Mouse (Mus musculus): Measurements from ENCODE around the gene Pmf1. TPM values are rescaled to one million over a fixed set of nuclear protein-coding genes. Genes with fewer than 3 reads are reported as not detected.

The Pmf1 gene
- 10 to 100 TPM; 15.5 to 18.5 (median 16.7) TPM for total RNA-seq (2022)

- DNase-seq (ENCODE audit: low spot score in 2 of 2), result peak; percentile 85 to 87
Measured at GRCm38 (mm10) chr3:88409741-88410644, at the start of gene Pmf1. Pmf1 (minus strand) TSS chr3:88410331.

- no peak for DNase-seq (ENCODE audit: low spot score in 2 of 2)
Measured at GRCm38 (mm10) chr3:88458778-88459219, 48.7 kb upstream of the Pmf1 start.

- DNase-seq (ENCODE audit: low spot score in 2 of 2), result no peak
Measured at GRCm38 (mm10) chr3:88456746-88457532, 46.8 kb upstream of the Pmf1 start.

- DNase-seq (ENCODE audit: low spot score in 2 of 2), result no peak
Measured at GRCm38 (mm10) chr3:88456313-88456712, 46.2 kb upstream of the Pmf1 start.

- no peak for DNase-seq (ENCODE audit: low spot score in 2 of 2)
Measured at GRCm38 (mm10) chr3:88455588-88456264, 45.6 kb upstream of the Pmf1 start.

- DNase-seq (ENCODE audit: low spot score in 2 of 2), result no peak
Measured at GRCm38 (mm10) chr3:88454762-88455587, 44.8 kb upstream of the Pmf1 start.

GRCm38 (mm10) chr3:88453986-88454385 lies 43.9 kb upstream of the Pmf1 start:
- no peak for DNase-seq (ENCODE audit: low spot score in 2 of 2)

GRCm38 (mm10) chr3:88453369-88453768 lies 43.2 kb upstream of the Pmf1 start:
- no peak for DNase-seq (ENCODE audit: low spot score in 2 of 2)

- DNase-seq (ENCODE audit: low spot score in 2 of 2), result no peak
Measured at GRCm38 (mm10) chr3:88452716-88453115, 42.6 kb upstream of the Pmf1 start.

GRCm38 (mm10) chr3:88452246-88452645 lies 42.1 kb upstream of the Pmf1 start:
- no peak for DNase-seq (ENCODE audit: low spot score in 2 of 2)

- no peak for DNase-seq (ENCODE audit: low spot score in 2 of 2)
Measured at GRCm38 (mm10) chr3:88450379-88451131, 40.4 kb upstream of the Pmf1 start.

- no peak for DNase-seq (ENCODE audit: low spot score in 2 of 2)
Measured at GRCm38 (mm10) chr3:88449395-88450023, 39.4 kb upstream of the Pmf1 start.

- DNase-seq (ENCODE audit: low spot score in 2 of 2), result no peak
Measured at GRCm38 (mm10) chr3:88448443-88448842, 38.3 kb upstream of the Pmf1 start.

GRCm38 (mm10) chr3:88447676-88448183 lies 37.6 kb upstream of the Pmf1 start:
- no peak for DNase-seq (ENCODE audit: low spot score in 2 of 2)

- no peak for DNase-seq (ENCODE audit: low spot score in 2 of 2)
Measured at GRCm38 (mm10) chr3:88446471-88447123, 36.5 kb upstream of the Pmf1 start.

- DNase-seq (ENCODE audit: low spot score in 2 of 2), result no peak
Measured at GRCm38 (mm10) chr3:88442888-88443287, 32.8 kb upstream of the Pmf1 start.

- DNase-seq (ENCODE audit: low spot score in 2 of 2), result no peak
Measured at GRCm38 (mm10) chr3:88442488-88442887, 32.4 kb upstream of the Pmf1 start.

- DNase-seq (ENCODE audit: low spot score in 2 of 2), result no peak
Measured at GRCm38 (mm10) chr3:88440500-88441381, 30.6 kb upstream of the Pmf1 start.

Data from gastrocnemius, adult 8-10 months (tissue).